Mouse (Mus musculus) colon, adult 2 months (tissue): ENCODE data around the gene Prss35. TPM values are rescaled to one million over a fixed set of nuclear protein-coding genes. Genes with fewer than 3 reads are reported as not detected.

ENCODE experiments used
- polyA plus RNA-seq: library from polyadenylated mRNA; depleted of rRNA; stranded (reverse); fragments of >200 nt; gene quantifications from 2 replicates; pipeline ENCODE4 v1.2.3, GENCODE M21; 2012; rRNA removed

Prss35 gene
- 0.03 TPM in 1 of 2 replicates, not detected in the other for polyA plus RNA-seq

GRCm38 (mm10) chr9:86742959-86743911, at the start of gene Prss35:
Gene Prss35, plus strand, starts transcription at chr9:86743649.

GRCm38 (mm10) chr9:86695818-86696261, 47.6 kb upstream of the Prss35 start, which contains the start of gene Me1:
Gene Me1, minus strand, starts transcription at chr9:86695953.

Other genes starting within 250 kb of the Prss35 start
- gene Pgm3, start 171.8 kb upstream of the Prss35 start, polyA plus RNA-seq: 9.2 and 10.1 TPM in 2 replicates
- 0.72 and 1.9 TPM in 2 replicates for gene Rwdd2a, start 171.7 kb upstream of the Prss35 start, polyA plus RNA-seq
- 6.2 and 8.6 TPM in 2 replicates for gene Me1, start 47.7 kb upstream of the Prss35 start, polyA plus RNA-seq
- 1.5 and 1.6 TPM in 2 replicates for gene Snap91, start 137.0 kb downstream of the Prss35 start, polyA plus RNA-seq